Mouse (Mus musculus): Measurements from ENCODE around the gene Gdf15.
A peak's percentile ranks its signal among the peaks of the same experiment; 100 is the strongest.

The Gdf15 gene

GRCm38 (mm10) chr8:70632346-70632892 is at the start of gene Gdf15:
Gene Gdf15 (minus strand): TSS chr8:70632456.
- no peak for DNase-seq

GRCm38 (mm10) chr8:70681410-70681809 is 49.2 kb upstream of the Gdf15 start:
- peak; percentile 94 for DNase-seq

- peak; percentile 96 for DNase-seq
Measured at GRCm38 (mm10) chr8:70680039-70680438, 47.8 kb upstream of the Gdf15 start.

GRCm38 (mm10) chr8:70679404-70679803 is 47.1 kb upstream of the Gdf15 start:
- DNase-seq, result peak; percentile 96

GRCm38 (mm10) chr8:70678679-70679078 is 46.4 kb upstream of the Gdf15 start:
- DNase-seq, result peak; percentile 93

GRCm38 (mm10) chr8:70677451-70678080 is 45.3 kb upstream of the Gdf15 start:
- DNase-seq, result peak; percentile 90

- DNase-seq, result no peak
Measured at GRCm38 (mm10) chr8:70675336-70675735, 43.1 kb upstream of the Gdf15 start.

GRCm38 (mm10) chr8:70674716-70675115 is 42.5 kb upstream of the Gdf15 start:
- DNase-seq, result peak; percentile 94

- DNase-seq, result peak; percentile 96
Measured at GRCm38 (mm10) chr8:70674109-70674508, 41.9 kb upstream of the Gdf15 start.

DNA sequence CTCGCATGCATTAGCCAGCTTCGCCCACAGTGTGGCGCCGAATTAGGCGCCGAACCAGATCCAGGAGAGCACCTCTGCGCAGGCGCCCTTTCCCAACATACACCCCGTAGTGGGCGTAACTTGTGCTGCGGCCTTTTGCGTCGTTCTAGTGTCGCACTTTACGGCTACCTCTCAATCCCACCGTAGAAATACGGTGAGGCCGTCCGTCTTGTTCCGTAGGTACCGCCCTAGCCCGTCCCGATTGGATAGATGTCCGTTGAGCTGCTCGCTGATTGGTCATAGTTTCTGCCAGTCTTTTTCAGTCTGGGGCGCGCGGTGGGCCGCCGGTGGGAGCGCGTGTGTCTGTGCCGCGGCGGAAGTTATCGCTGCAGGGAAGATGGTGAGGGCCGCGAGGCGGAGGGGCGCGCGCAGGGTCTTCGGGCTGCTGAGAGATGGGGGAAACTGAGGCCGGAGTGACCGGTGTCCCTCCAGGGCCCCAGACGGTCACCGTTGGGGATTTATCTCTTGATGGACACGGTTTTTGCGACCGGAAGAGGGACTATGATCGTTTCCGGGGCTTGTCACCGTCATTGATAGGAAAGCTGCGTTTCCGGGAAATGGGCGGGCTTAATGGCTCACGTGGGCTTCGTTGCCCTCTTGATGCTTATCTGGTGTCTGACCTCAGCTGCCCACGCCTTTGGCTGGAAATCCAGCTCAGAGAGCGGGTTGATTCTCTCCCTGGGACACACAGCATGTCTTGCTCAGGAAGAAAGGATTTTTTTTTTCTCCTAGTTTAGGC is 41.0 kb upstream of the Gdf15 start, which contains the start of gene Lsm4:
Lsm4 (plus strand) TSS at position 170 of the 778 bp plus-strand sequence.
- peak; percentile 100 for DNase-seq

DNA sequence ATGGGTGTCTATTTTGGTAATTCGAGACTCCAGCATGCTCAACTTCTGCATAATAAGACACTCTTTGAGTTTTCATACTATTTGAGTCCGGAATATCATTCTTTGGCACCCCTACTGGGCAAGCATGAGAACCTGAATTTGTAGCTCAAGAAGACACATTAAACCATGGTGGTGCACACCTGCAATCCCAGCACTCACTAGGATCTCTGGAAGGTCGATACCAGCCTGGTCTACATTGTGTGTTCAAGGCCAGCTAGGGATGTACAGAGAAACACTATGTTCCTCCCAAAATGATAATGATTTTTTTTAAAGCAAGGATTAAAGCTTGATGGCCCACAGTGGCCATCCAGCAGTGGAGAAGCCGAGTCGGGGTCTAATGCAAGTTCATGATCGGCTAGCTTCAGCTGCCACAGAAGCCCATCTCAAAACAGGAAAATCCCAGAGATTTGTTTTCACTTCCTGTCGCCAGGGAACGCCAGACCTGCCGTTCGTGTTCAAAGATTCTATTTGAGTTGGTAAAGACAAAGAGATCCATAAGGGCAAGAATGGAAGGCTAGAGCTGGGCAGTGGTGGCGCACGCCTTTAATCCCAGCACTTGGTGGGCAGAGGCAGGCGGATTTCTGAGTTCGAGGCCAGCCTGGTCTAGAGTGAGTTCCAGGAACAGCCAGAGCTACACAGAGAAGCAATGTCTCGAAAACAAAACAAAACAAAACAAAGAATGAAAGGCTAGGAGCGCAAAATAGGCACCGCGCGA is 40.2 kb upstream of the Gdf15 start:
- no peak for DNase-seq

DNA sequence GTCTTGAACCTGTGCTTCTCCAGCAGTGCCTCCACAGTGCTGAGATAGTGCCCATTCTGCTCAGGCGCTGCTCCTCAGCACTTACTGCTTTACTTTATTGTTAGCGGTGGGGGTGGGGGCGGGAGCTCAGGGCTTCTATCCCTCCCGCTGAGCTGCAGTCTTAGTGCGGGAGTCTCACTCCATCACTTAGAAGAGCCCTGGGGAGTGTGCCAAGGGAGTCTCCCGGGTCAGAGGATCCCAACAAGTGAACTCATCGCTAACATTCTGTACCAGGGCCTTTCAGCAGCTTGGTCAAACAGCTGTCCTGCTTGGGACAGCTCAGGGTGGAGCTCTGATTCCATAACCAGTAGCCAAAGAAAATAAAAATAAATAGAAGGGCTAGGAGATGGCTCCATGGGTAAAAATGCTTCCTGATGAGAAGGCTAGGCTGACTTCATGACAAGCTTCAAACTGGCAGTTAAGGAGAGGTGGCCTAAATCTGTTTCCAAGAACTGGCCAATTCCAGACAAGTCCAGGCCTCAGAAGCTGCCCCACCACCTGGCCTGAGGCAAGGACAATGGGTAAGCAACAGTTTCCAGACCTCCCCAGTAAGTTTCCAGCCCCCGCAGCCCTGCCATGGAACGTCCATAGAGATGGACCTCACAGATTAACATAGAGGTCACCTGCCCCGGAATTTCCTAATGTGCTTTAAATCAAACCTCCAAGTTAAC is 39.5 kb upstream of the Gdf15 start:
- peak; percentile 98 for DNase-seq

DNA sequence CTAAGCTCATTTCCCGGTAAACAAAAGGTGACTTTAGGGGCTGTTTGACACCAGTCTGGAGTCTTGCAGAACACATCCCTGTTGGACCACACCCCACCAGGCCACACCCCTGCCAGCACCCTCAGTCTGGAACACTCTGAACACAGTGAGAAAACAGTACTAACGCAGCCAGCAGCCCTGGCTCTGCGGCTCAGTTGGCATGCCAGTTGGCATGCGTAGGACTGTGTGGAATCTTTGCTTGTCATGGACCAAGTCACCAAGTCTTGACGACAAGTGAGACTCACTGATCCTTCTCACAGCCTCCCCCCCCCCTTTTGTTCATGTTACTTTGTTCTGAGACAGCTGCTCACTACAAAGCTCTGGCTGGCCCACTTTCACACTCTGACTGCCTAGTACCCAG is 34.8 kb upstream of the Gdf15 start:
- DNase-seq, result peak; percentile 98

GRCm38 (mm10) chr8:70665599-70665998 is 33.3 kb upstream of the Gdf15 start:
- no peak for DNase-seq

- DNase-seq, result no peak
Measured at GRCm38 (mm10) chr8:70664631-70665030, 32.4 kb upstream of the Gdf15 start.

GRCm38 (mm10) chr8:70663691-70664090 is 31.4 kb upstream of the Gdf15 start:
- DNase-seq, result no peak

DNA sequence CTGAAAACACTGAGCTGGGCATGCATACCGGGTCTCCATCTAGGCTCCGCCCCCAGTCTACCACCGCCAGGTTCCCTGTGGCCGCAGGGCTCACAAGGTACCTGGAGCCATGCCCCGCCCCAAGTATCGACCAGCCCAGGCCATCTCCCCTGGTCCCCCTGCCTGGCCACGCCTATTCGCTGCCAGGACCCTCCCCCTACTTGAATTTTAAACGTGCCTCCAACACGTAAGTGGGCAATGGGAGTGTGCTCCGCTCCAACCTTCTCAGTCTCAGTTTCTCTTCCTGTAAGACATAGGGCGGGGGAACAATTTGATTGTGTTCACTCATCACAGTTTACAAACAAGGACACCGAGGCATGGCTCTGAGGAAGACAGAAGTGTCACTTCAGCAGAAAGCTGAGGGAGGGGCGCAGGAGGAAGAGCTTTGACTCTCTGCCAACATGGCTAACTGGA is 28.0 kb upstream of the Gdf15 start, which contains the start of gene Pgpep1:
Pgpep1 (minus strand) TSS at position 116 of the 453 bp plus-strand sequence.
- DNase-seq, result no peak

- peak; percentile 99 for DNase-seq
Measured at GRCm38 (mm10) chr8:70659604-70660272, 27.5 kb upstream of the Gdf15 start.

DNA sequence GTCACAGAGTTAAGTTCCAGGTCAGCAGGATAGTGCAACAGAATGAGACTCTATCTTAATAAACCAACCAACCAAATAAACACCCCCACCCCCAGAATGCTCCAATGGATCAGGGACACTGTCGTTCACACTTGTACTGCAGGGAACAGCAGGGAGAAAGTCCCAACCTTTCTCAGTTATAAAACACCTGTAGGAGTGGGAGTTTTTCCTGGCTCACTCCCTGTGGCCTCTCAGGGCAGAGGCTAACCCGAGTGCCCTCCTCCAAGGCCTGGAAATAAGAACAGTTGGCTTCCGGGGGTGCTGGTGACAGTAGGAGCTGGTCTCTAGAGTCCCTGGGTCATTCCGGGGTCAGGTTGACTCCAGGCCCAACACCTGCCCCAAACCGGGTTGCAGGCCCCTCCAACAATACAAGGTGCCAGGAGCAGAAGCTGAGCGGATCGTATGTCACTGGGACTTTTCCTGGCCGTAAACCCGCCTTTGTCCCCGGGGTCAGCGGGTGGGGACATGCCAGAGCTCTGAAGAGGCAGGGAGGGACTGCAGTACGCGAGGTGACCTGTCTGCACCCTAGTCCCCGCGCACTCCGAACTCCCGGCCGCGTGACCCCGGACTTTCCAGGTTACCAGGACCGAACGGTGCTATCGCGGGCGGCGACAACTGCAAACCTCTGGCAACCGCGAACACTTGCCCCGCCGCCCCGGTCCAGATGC is 26.8 kb upstream of the Gdf15 start:
- no peak for DNase-seq

GRCm38 (mm10) chr8:70657739-70658138 is 25.5 kb upstream of the Gdf15 start:
- no peak for DNase-seq

DNA sequence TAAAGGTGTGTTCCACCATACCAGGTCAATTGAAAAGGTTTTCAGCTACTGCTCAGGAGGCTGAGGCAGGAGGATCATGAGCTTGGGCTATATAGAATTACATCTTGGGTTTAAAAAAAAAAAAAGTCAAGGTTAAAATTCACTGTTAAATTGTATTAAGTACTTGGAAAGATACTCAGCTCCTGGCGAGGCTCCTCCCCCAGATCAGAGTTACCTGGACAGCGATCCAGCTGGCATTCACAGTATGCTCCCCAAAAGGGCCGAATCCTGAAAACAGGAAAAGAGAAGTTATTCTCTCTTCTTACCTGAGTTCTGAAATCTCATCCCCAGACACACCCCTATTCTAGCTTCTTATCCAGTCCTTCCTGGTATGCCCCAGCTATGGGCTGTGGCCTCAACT is 25.0 kb upstream of the Gdf15 start:
- no peak for DNase-seq
